Mouse (Mus musculus) spleen, adult 2 months (tissue): ENCODE measurements around the gene Ffar4. TPM values are rescaled to one million over a fixed set of nuclear protein-coding genes. Genes with fewer than 3 reads are reported as not detected.

Source experiments
- DNase-seq, 2 experiments: peaks; one replicate each; pipeline versions ENCODE4 v3.0.0 to v3.0.0-alpha.2; 2012 to 2021; ENCODE audit warnings: low spot score in 2 of 2, low read depth in 1 of 2
- H3K27ac ChIP-seq: fragments of 200-500 bp; 2 replicates; pipeline ENCODE4 v1.5.1; 2012; ENCODE audit warnings: low read length, inconsistent platforms; ENCODE audit not compliant: insufficient read depth
- H3K27me3 ChIP-seq: fragments of 200-500 bp; 2 replicates; pipeline ENCODE4 v1.6.1; 2012; ENCODE audit warnings: mild to moderate bottlenecking, moderate library complexity, low read length, inconsistent platforms; ENCODE audit not compliant: control insufficient read depth, insufficient read depth
- H3K36me3 ChIP-seq: fragments of 200-500 bp; 2 replicates; pipeline ENCODE4 v1.6.1; 2012; ENCODE audit warnings: mild to moderate bottlenecking, low read length, inconsistent platforms; ENCODE audit not compliant: control insufficient read depth, insufficient read depth
- H3K4me1 ChIP-seq: fragments of 200-500 bp; 2 replicates; pipeline ENCODE4 v1.6.1; 2011; ENCODE audit warnings: inconsistent platforms; ENCODE audit not compliant: control insufficient read depth, insufficient read depth, insufficient read length
- H3K4me3 ChIP-seq: fragments of 200-500 bp; 2 replicates; pipeline ENCODE4 v1.5.1; 2011; ENCODE audit warnings: mild to moderate bottlenecking, inconsistent platforms; ENCODE audit not compliant: insufficient read depth, insufficient read length; ENCODE audit errors: extremely low read depth
- CTCF ChIP-seq: fragments of 200-500 bp; IDR thresholded peaks from 2 replicates; pipeline ENCODE4 v1.5.1; 2011; ENCODE audit warnings: mild to moderate bottlenecking, inconsistent platforms; ENCODE audit not compliant: insufficient read depth, insufficient read length, insufficient replicate concordance; ENCODE audit errors: extremely low read depth
- POLR2A ChIP-seq: fragments of 200-500 bp; IDR thresholded peaks from 2 replicates; pipeline ENCODE4 v1.6.1; 2011; ENCODE audit warnings: low read depth, low read length, inconsistent platforms
- WGBS: fragments of 180-500 bp; shearing (Covaris S2); methylation state at CpG from one replicate; pipeline ENCODE4 v1.1.7; 2018; 5-methylcytosine and 5-hydroxymethylcytosine counted together
- polyA plus RNA-seq: library from polyadenylated mRNA; depleted of rRNA; stranded (reverse); fragments of >200 nt; gene quantifications from 2 replicates; pipeline ENCODE4 v1.2.3, GENCODE M21; 2012

Ffar4 gene
- polyA plus RNA-seq, 1 experiment = 2.9 TPM

DNA sequence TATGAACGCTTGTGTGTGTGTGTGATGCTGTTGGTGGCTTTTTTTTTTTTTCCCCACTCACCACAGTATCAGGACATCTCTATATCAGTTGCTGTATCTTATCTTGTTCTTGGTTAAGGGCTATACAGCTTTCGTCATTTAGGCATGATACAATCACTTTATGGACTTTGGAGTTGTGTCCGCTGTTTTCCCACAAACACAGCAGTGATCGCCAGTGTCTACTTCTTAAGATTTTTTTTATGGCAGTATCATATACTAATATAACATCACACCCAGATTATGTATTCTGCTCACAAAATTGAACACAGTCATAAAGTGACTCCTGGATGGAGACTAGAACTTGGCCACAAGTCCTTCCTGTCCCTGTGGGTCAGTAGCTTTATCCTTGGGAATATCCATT, 11.0 kb downstream of the Ffar4 start:
- Histone ChIP-seq H3K4me1 (no peaks in the 10 kb centered on the region; the same call in 1 of the 2 replicates), H3K27ac (no peak overlapping the region), H3K4me3 (no peak overlapping the region), H3K27me3 (no peaks in the 10 kb centered on the region), H3K36me3 (no peaks in the 10 kb centered on the region)
- no peak for DNase-seq
- WGBS = 89% methylated on average over 4 of the region's 4 CpGs
- no peak for TF ChIP-seq CTCF
- TF ChIP-seq POLR2A = no peak

DNA sequence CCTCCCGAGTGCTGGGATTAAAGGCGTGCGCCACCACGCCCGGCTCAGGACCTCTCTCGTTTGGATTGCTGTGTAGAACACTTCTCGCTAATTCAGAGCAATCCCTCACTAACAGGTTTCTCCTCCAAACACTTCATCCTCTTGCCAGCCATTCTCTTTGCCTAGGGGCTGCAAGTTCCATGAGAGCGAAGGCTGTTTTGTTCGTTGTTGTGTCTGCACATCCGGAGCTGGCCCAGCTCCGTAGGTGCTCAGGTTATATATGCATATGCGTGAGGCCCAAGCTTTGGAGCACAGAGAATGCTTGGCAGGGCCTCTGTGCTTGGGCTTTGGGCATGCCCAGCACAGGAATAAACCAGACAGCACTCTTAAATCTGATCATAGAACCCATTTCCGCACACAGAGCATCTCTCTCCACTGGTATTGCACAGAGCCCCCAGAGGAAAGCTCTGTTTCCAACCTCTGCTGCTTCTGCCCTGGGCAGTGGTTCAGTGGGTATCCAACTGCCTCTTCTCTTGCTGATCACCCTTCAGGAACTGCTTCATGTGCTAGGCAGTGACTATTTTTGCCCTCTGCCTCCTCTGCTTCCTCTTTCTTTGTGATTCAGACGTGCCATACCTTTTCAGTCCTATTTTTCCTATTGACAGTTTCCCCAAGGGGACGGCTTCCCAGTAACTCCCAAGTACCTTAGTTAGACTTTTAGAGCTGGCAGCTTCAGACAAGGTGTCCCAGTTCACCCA, 12.8 kb downstream of the Ffar4 start:
- Histone ChIP-seq H3K27ac (no peak overlapping the region), H3K4me3 (no peak overlapping the region), H3K36me3 (no peaks in the 10 kb centered on the region), H3K4me1 (no peaks in the 10 kb centered on the region; the same call in 1 of the 2 replicates), H3K27me3 (no peaks in the 10 kb centered on the region)
- DNase-seq = no peak
- WGBS = 81% methylated on average over 15 of the region's 15 CpGs
- TF ChIP-seq CTCF (no peak), POLR2A (no peak)

DNA sequence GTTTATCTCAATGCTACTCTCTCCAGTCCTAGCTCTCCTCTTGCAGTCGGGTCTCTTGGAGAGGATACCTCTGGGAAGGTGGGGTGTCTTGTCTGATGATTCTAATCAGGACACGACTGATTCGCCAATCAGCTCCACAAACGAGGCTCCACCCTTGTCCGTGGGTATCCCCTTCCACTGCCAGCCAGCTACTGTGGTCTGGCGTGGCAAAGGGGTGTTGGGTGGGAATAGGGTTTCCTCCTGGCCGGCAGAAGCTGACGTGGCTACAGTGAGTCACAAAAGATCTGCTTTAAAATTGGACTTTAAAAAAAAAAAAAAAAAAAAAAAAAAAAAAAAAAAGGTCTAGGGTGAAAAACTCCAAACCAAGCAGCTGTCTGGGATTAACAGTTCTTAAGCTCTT, 14.2 kb downstream of the Ffar4 start:
- Histone ChIP-seq H3K36me3 (no peaks in the 10 kb centered on the region), H3K4me1 (no peaks in the 10 kb centered on the region; the same call in 1 of the 2 replicates), H3K27ac (no peak overlapping the region), H3K27me3 (no peaks in the 10 kb centered on the region), H3K4me3 (no peak overlapping the region)
- TF ChIP-seq CTCF (no peak), POLR2A (no peak)
- WGBS = 84% methylated on average over 8 of the region's 8 CpGs
- no peak for DNase-seq

DNA sequence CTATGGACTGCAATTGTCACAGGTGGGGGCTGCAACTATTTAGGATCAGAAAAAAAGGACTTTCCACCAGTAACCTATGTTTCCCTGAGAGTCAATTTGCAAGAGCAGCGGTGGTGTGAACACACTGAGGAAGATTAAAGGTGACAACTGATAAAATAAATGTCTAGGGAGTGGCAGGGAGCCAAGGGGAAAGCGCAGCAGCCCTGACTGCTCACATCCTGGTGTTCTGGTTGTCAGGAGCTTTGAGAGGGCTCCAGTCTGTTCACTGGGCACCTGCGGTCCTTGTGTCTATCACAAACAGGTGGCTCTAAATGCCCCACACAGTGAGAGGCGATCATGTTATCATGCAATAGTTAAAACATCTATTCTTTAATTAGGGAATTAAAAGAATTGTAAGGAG, 15.7 kb downstream of the Ffar4 start:
- no peak for TF ChIP-seq CTCF
- no peak for TF ChIP-seq POLR2A
- DNase-seq = no peak
- Histone ChIP-seq H3K36me3 (no peaks in the 10 kb centered on the region), H3K27me3 (no peaks in the 10 kb centered on the region), H3K4me1 (no peaks in the 10 kb centered on the region; the same call in 1 of the 2 replicates), H3K4me3 (no peak overlapping the region), H3K27ac (no peak overlapping the region)
- WGBS = 65% methylated on average over 4 of the region's 4 CpGs

DNA sequence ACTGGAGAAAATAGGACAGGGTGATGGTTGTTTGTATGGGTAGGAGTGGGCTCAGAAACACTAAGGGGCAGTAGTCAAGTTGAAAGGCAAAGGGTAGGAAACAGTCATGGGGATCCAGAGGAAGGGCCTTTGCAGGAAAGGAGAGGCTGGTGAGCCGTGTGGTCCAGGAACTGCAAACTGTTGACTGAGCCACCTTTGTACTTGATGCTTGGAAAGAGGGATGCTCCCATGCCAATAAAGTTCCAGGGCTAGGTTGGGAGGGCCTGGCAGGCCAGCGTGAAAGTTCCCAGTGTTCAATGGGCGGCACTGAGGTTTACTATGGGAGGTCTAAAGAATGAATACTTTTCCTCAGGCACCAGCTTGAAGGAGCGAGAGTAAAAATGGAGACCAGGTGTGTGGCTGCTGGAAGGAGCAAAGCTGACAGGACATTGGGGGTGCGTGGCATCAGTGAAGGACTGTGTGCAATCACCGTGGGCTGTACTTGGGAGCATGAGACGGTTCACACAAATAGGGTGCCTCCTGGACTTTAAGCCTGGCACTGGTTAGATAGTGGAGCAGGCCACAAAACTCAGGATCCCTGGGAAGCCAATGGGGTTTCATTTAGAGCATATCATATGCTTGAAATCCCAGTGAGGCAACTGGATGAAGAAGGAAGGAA, 18.1 kb downstream of the Ffar4 start:
- 93% methylated on average over 7 of the region's 7 CpGs for WGBS
- H3K36me3 ChIP-seq = no peaks in the 10 kb centered on the region
- DNase-seq = no peak
- no peak overlapping the region for H3K27ac ChIP-seq
- no peaks in the 10 kb centered on the region; the same call in 1 of the 2 replicates for H3K4me1 ChIP-seq
- no peak overlapping the region for H3K4me3 ChIP-seq
- H3K27me3 ChIP-seq = no peaks in the 10 kb centered on the region
- TF ChIP-seq CTCF (no peak), POLR2A (no peak)

DNA sequence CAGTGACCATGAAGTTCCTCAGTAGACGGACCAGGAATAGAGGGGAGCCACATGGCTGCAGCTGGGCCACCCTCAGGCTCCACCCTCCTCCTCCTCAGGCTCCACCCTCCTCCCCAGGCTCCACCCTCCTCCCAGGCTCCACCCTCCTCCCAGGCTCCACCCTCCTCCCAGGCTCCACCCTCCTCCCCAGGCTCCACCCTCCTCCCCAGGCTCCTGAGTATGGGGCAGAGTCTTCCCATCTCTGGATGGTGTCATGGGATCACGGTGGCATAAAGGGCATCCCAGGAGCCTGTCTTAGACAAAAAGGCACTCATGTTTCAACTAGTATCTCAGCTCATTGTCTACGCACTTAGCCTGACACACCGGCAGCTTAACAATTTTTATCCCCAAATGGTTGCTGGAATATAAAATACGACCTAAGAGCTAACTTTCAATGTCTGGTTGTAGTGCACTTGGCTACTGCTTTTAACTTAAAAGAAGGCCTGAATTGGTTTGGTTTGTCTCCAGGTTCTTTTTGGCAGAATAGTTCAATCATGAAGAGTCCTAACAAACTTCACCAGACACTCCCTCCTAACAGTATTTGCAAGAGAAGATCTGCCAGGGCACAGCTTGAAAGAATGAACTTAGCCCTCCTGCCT, 23.4 kb downstream of the Ffar4 start:
- H3K4me1 ChIP-seq = no peaks in the 10 kb centered on the region
- no peak for DNase-seq
- H3K4me3 ChIP-seq = no peak overlapping the region
- WGBS = 88% methylated on average over 5 of the region's 5 CpGs
- 0 out of 2 replicates have a peak, but pooled peaks cover 2% of the 10 kb centered on the region for H3K27me3 ChIP-seq
- no peak for TF ChIP-seq CTCF
- no peak for TF ChIP-seq POLR2A
- no peak overlapping the region for H3K27ac ChIP-seq
- no peaks in the 10 kb centered on the region for H3K36me3 ChIP-seq
